In genomic region chr8:114902584-114902983, GRCm38 (mm10) we compare ENCODE assay signal across 21 mouse cellular contexts.
"Had no signal": no experiment of that assay in that cellular context is flagged by ENCODE, and none has a peak within 500 bp of the region (broad histone marks: within the 10 kb centered on the region; RNA-seq: fewer than 3 reads in every experiment).

No protein-coding gene starts in this region.

- H3K27ac ChIP-seq: hindbrain, embryonic 15.5 days; kidney, embryonic 15.5 days; limb, embryonic 10.5 days; limb, embryonic 13.5 days; liver, embryonic 12.5 days; liver, embryonic 15.5 days; midbrain, embryonic 12.5 days; midbrain, embryonic 15.5 days; neural tube, embryonic 12.5 days; neural tube, embryonic 15.5 days; stomach, embryonic 15.5 days had no signal

- H3K27me3 ChIP-seq: hindbrain, embryonic 15.5 days; kidney, embryonic 15.5 days; liver, embryonic 12.5 days; liver, embryonic 15.5 days; midbrain, embryonic 15.5 days; neural tube, embryonic 12.5 days; stomach, embryonic 15.5 days had no signal

- H3K9me3 ChIP-seq: hindbrain, embryonic 15.5 days; limb, embryonic 10.5 days; liver, embryonic 12.5 days; liver, embryonic 15.5 days; midbrain, embryonic 15.5 days; neural tube, embryonic 12.5 days; neural tube, embryonic 15.5 days; stomach, embryonic 15.5 days had no signal

- H3K36me3 ChIP-seq: hindbrain, embryonic 15.5 days; kidney, embryonic 15.5 days; limb, embryonic 10.5 days; limb, embryonic 13.5 days; liver, embryonic 12.5 days; liver, embryonic 15.5 days; midbrain, embryonic 12.5 days; midbrain, embryonic 15.5 days; neural tube, embryonic 12.5 days; neural tube, embryonic 15.5 days; stomach, embryonic 15.5 days had no signal

- H3K4me3 ChIP-seq: hindbrain, embryonic 15.5 days; kidney, embryonic 15.5 days; limb, embryonic 10.5 days; limb, embryonic 13.5 days; liver, embryonic 12.5 days; liver, embryonic 15.5 days; midbrain, embryonic 12.5 days; midbrain, embryonic 15.5 days; neural tube, embryonic 12.5 days; neural tube, embryonic 15.5 days; stomach, embryonic 15.5 days had no signal

- H3K4me2 ChIP-seq: hindbrain, embryonic 15.5 days; kidney, embryonic 15.5 days; limb, embryonic 13.5 days; liver, embryonic 12.5 days; liver, embryonic 15.5 days; midbrain, embryonic 12.5 days; midbrain, embryonic 15.5 days; neural tube, embryonic 12.5 days; neural tube, embryonic 15.5 days; stomach, embryonic 15.5 days had no signal

- ATAC-seq: liver, embryonic 12.5 days; midbrain, embryonic 15.5 days had no signal

- H3K9ac ChIP-seq: hindbrain, embryonic 15.5 days; kidney, embryonic 15.5 days; limb, embryonic 13.5 days; liver, embryonic 12.5 days; liver, embryonic 15.5 days; midbrain, embryonic 12.5 days; midbrain, embryonic 15.5 days; neural tube, embryonic 12.5 days; neural tube, embryonic 15.5 days; stomach, embryonic 15.5 days had no signal

- DNase-seq: kidney, adult 11 months; kidney, adult 8-10 months; kidney, postnatal 10 days; kidney, postnatal 4 days; liver; right cerebral cortex, adult 18-20 months; right cerebral cortex, postnatal 14 days; spleen, adult 18-20 months; thymus, adult 18-20 months; thymus, postnatal 4 days had no signal

- H3K4me1 ChIP-seq: kidney, embryonic 15.5 days; limb, embryonic 10.5 days; limb, embryonic 13.5 days; liver, embryonic 12.5 days; liver, embryonic 15.5 days; stomach, embryonic 15.5 days had no signal
